Mouse (Mus musculus) kidney, adult 11 months (tissue): ENCODE data around the gene Ss18l1.

Experiments
- DNase-seq: peaks from one replicate; pipeline ENCODE4 v3.0.0; 2022

Gene Ss18l1

GRCm38 (mm10) chr2:180090285-180090684 lies 48.0 kb downstream of the Ss18l1 start:
- DNase-seq = no peak

GRCm38 (mm10) chr2:180095711-180096110 lies 53.4 kb downstream of the Ss18l1 start:
- no peak for DNase-seq

- no peak for DNase-seq
Observed at GRCm38 (mm10) chr2:180097585-180097984, 55.3 kb downstream of the Ss18l1 start.

GRCm38 (mm10) chr2:180098167-180098566 lies 55.9 kb downstream of the Ss18l1 start:
- DNase-seq = no peak

GRCm38 (mm10) chr2:180099529-180099928 lies 57.2 kb downstream of the Ss18l1 start:
- no peak for DNase-seq

GRCm38 (mm10) chr2:180103151-180103977 lies 61.1 kb downstream of the Ss18l1 start:
- no peak for DNase-seq

- DNase-seq = peak; percentile 74
Observed at GRCm38 (mm10) chr2:180103978-180104658, 61.8 kb downstream of the Ss18l1 start, which contains the start of gene Hrh3. Hrh3 (minus strand) TSS chr2:180104488.

- peak; percentile 19 for DNase-seq
Observed at GRCm38 (mm10) chr2:180104659-180105377, 62.5 kb downstream of the Ss18l1 start.

- DNase-seq = peak; percentile 26
Observed at GRCm38 (mm10) chr2:180105441-180106190, 63.3 kb downstream of the Ss18l1 start.

GRCm38 (mm10) chr2:180107081-180107480 lies 64.8 kb downstream of the Ss18l1 start:
- no peak for DNase-seq

- no peak for DNase-seq
Observed at GRCm38 (mm10) chr2:180108285-180108684, 66.0 kb downstream of the Ss18l1 start.

GRCm38 (mm10) chr2:180113909-180114890 lies 71.9 kb downstream of the Ss18l1 start:
- DNase-seq = peak; percentile 46

- DNase-seq = peak; percentile 53
Observed at GRCm38 (mm10) chr2:180115279-180115678, 73.0 kb downstream of the Ss18l1 start.

GRCm38 (mm10) chr2:180116081-180116493 lies 73.8 kb downstream of the Ss18l1 start:
- no peak for DNase-seq

- DNase-seq = peak; percentile 32
Observed at GRCm38 (mm10) chr2:180116741-180117484, 74.6 kb downstream of the Ss18l1 start.

GRCm38 (mm10) chr2:180117485-180118194 lies 75.3 kb downstream of the Ss18l1 start:
- peak; percentile 27 for DNase-seq

GRCm38 (mm10) chr2:180118661-180119438 lies 76.5 kb downstream of the Ss18l1 start, which contains the start of gene Osbpl2:
Osbpl2 (plus strand) TSS chr2:180119306.
- DNase-seq = peak; percentile 100
